1 mouse cellular context compared by ENCODE assay signal in the genomic region with DNA sequence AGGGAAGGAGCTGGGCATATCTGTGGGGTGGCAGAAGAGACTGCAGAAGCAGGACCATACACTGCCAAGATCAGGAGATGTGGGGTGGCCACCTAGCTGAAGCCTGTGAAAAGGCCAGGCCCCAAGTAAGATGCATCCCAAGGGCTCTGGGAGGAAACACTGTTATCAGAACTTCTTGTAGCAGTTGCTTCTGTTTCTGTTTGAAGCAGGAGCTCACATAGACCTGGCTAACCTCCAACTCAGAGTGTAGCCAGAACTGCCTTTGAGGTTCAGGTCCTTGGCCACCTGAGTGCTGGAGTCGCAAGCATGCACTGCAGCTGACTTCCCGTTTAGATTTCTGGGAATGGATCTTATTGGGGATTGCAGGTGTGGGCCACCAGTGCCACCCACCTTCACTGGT.
TF ChIP-seq lines count a peak whose summit lies in the region.

No protein-coding gene starts in this region.

TF ChIP-seq in MEL, 35 proteins besides CTCF, POLR2A, EP300 and RAD21 (continued from another document):
- TF ChIP-seq JUND (IDR thresholded peaks at IDR 0.05; ENCODE audit: low read depth, low read length), result peak; percentile 48; the same call in 1 of the 2 replicates
- no peak for TF ChIP-seq E2F4 (IDR thresholded peaks at IDR 0.05; ENCODE audit: borderline replicate concordance, low read depth, low read length)
